Mouse (Mus musculus) natural killer cell, adult 2 months (primary cell): Measurements from ENCODE around the gene Prune1.
"Not testable (repeated sequence)": the region's sequence is repeated elsewhere in the genome, so short reads cannot be mapped to it uniquely, and the experiment has no call there.

ENCODE experiments used
- DNase-seq, 2 experiments: peaks; one replicate each; pipeline ENCODE4 v3.0.0; 2022; ENCODE audit warnings: low spot score in 2 of 2

Gene Prune1

GRCm38 (mm10) chr3:95213609-95213975, 68.3 kb downstream of the Prune1 start:
- DNase-seq: no peak

- not testable (repeated sequence) for DNase-seq
These were observed 68.8 kb downstream of the Prune1 start for GRCm38 (mm10) chr3:95212889-95213608.

- no peak for DNase-seq
These were observed 71.3 kb downstream of the Prune1 start for GRCm38 (mm10) chr3:95210585-95210984.

GRCm38 (mm10) chr3:95208286-95208685, 73.6 kb downstream of the Prune1 start:
- DNase-seq: no peak

DNA sequence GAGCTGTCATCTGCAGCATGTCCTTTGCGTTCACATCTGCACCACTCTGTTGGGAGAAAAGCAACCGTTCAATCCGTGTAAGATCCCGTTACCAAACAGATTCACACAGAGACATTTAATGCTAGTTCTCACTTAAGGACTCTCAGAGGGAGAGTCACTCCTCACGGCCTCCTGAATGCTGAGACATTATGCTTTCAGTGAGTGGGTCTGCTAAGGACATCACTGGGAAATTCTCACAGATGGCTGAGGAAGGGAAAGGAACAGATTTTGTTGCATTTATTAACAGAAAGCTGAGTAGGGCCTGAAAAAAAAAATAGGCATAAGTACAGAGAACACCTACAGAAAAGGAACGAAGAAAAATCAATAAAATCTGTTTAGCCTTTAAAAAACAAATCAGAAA, 78.0 kb downstream of the Prune1 start:
- DNase-seq: no peak
